Mouse (Mus musculus) limb, embryonic 11.5 days (tissue): ENCODE results near the gene Orm2. TPM values are rescaled to one million over a fixed set of nuclear protein-coding genes. Genes with fewer than 3 reads are reported as not detected.

Source experiments
- ATAC-seq: fragments of 200-750 bp; cut with Nextera tagmentation; 2 replicates; pipeline ENCODE4 v1.8.0; 2017; ENCODE audit warnings: low read depth; ENCODE audit not compliant: insufficient number of reproducible peaks, low FRiP score, low TSS enrichment
- DNase-seq: peaks from one replicate; pipeline ENCODE4 v3.0.0-alpha.2; 2015; ENCODE audit warnings: low spot score
- H3K27ac ChIP-seq: fragments of 300-500 bp; sonication (generic); replicated peaks from 2 replicates; pipeline ENCODE4 v1.5.1; 2014; ENCODE audit warnings: low read depth, mild to moderate bottlenecking, low read length
- H3K27me3 ChIP-seq: fragments of 300-500 bp; sonication (generic); 2 replicates; pipeline ENCODE4 v1.6.1; 2014; ENCODE audit warnings: mild to moderate bottlenecking, low read length, mixed read lengths; ENCODE audit not compliant: control insufficient read depth, insufficient read depth
- H3K36me3 ChIP-seq: fragments of 300-500 bp; sonication (generic); 2 replicates; pipeline ENCODE4 v1.6.1; 2014; ENCODE audit warnings: mild to moderate bottlenecking, low read length, moderate library complexity, mixed read lengths; ENCODE audit not compliant: control insufficient read depth, insufficient read depth
- H3K4me1 ChIP-seq: fragments of 300-500 bp; sonication (generic); 2 replicates; pipeline ENCODE4 v1.6.1; 2014; ENCODE audit warnings: low read length, mixed read lengths; ENCODE audit not compliant: control insufficient read depth, insufficient read depth
- H3K4me2 ChIP-seq: fragments of 300-500 bp; sonication (generic); 2 replicates; pipeline ENCODE4 v1.6.1; 2014; ENCODE audit warnings: low read depth, mild to moderate bottlenecking, moderate library complexity; ENCODE audit not compliant: severe bottlenecking
- H3K4me3 ChIP-seq: fragments of 300-500 bp; sonication (generic); 2 replicates; pipeline ENCODE4 v1.5.1; 2014; ENCODE audit warnings: low read depth, low read length
- H3K9ac ChIP-seq: fragments of 300-500 bp; sonication (generic); 2 replicates; pipeline ENCODE4 v1.6.1; 2014; ENCODE audit warnings: mild to moderate bottlenecking, low read length
- H3K9me3 ChIP-seq: fragments of 300-500 bp; sonication (generic); 2 replicates; pipeline ENCODE4 v1.6.1; 2016; ENCODE audit warnings: low read length; ENCODE audit not compliant: control insufficient read depth
- WGBS: fragments of 180-500 bp; shearing (Covaris S2); extraction: QIAGEN DNeasy Blood & Tissue Kit; methylation state at CpG from one replicate; pipeline ENCODE4 v1.1.7; 2014; 5-methylcytosine and 5-hydroxymethylcytosine counted together
- polyA plus RNA-seq: library from polyadenylated mRNA; unstranded; fragments of >200 nt; fragmentation: Nextera tagmentation; extraction: Ambion mirVana; gene quantifications from 2 replicates; pipeline ENCODE4 v1.2.1, GENCODE M21; 2014

The Orm2 gene
- polyA plus RNA-seq, 1 experiment from 2014 or later, result not detected

GRCm38 (mm10) chr4:63404205-63404604 is 42.0 kb downstream of the Orm2 start:
- no peaks in the 10 kb centered on the region for H3K9me3 ChIP-seq
- H3K9ac ChIP-seq, result peak overlapping the region; percentile 12; the same call in 1 of the 2 replicates
- no peaks in the 10 kb centered on the region for H3K36me3 ChIP-seq
- peaks cover 32% of the 10 kb centered on the region for H3K4me1 ChIP-seq
- WGBS, result 75% methylated on average over 7 of the region's 7 CpGs
- no peak overlapping the region for H3K4me2 ChIP-seq
- ATAC-seq (no peak), DNase-seq (no peak)
- H3K4me3 ChIP-seq, result no peak overlapping the region
- H3K27me3 ChIP-seq, result no peaks in the 10 kb centered on the region
- no peak overlapping the region; the same call in 1 of the 2 replicates for H3K27ac ChIP-seq

GRCm38 (mm10) chr4:63405051-63405450 is 42.8 kb downstream of the Orm2 start:
- no peak for ATAC-seq
- H3K9ac ChIP-seq, result no peak overlapping the region

GRCm38 (mm10) chr4:63405683-63406082 is 43.4 kb downstream of the Orm2 start:
- ATAC-seq, result no peak
- no peak overlapping the region for H3K9ac ChIP-seq
- no peak overlapping the region for H3K4me2 ChIP-seq
- H3K4me1 ChIP-seq, result peaks cover 31% of the 10 kb centered on the region
- no peaks in the 10 kb centered on the region for H3K36me3 ChIP-seq
- no peaks in the 10 kb centered on the region for H3K27me3 ChIP-seq
- H3K4me3 ChIP-seq, result no peak overlapping the region
- 58% methylated on average over 4 of the region's 4 CpGs for WGBS
- DNase-seq, result no peak
- H3K9me3 ChIP-seq, result no peaks in the 10 kb centered on the region
- no peak overlapping the region for H3K27ac ChIP-seq

More at GRCm38 (mm10) chr4:63405051-63405450, 42.8 kb downstream of the Orm2 start:
- Histone ChIP-seq H3K4me3 (no peak overlapping the region), H3K27ac (no peak overlapping the region), H3K27me3 (no peaks in the 10 kb centered on the region), H3K36me3 (no peaks in the 10 kb centered on the region), H3K4me2 (no peak overlapping the region), H3K9me3 (no peaks in the 10 kb centered on the region), H3K4me1 (peaks cover 31% of the 10 kb centered on the region)
- DNase-seq, result peak; percentile 28
- 31% methylated on average over 7 of the region's 7 CpGs for WGBS

GRCm38 (mm10) chr4:63408247-63408646 is 46.0 kb downstream of the Orm2 start:
- ATAC-seq (no peak), DNase-seq (no peak)
- no peak overlapping the region for H3K27ac ChIP-seq
- H3K4me3 ChIP-seq, result no peak overlapping the region
- H3K4me1 ChIP-seq, result peaks cover 24% of the 10 kb centered on the region
- no peaks in the 10 kb centered on the region for H3K27me3 ChIP-seq
- no peaks in the 10 kb centered on the region for H3K9me3 ChIP-seq
- H3K9ac ChIP-seq, result no peak overlapping the region
- no peak overlapping the region for H3K4me2 ChIP-seq
- no peaks in the 10 kb centered on the region for H3K36me3 ChIP-seq
- 70% methylated on average over 7 of the region's 7 CpGs for WGBS

- peak; percentile 80 for DNase-seq
- no peaks in the 10 kb centered on the region for H3K27me3 ChIP-seq
These were observed 46.4 kb downstream of the Orm2 start for GRCm38 (mm10) chr4:63408649-63409048.

GRCm38 (mm10) chr4:63409317-63409907 is 47.2 kb downstream of the Orm2 start:
- ATAC-seq (no peak), DNase-seq (peak; percentile 53)
- no peak overlapping the region; the same call in 1 of the 2 replicates for H3K27ac ChIP-seq
- peak overlapping the region; percentile 56 for H3K4me3 ChIP-seq
- H3K4me1 ChIP-seq, result peaks cover 12% of the 10 kb centered on the region
- peak overlapping the region; percentile 90 for H3K4me2 ChIP-seq
- H3K9ac ChIP-seq, result peak overlapping the region; percentile 43
- H3K9me3 ChIP-seq, result no peaks in the 10 kb centered on the region
- no peaks in the 10 kb centered on the region for H3K27me3 ChIP-seq
- H3K36me3 ChIP-seq, result no peaks in the 10 kb centered on the region
- WGBS, result 4% methylated on average over 18 of the region's 18 CpGs

More at GRCm38 (mm10) chr4:63408649-63409048, 46.4 kb downstream of the Orm2 start:
- WGBS, result 10% methylated on average over 8 of the region's 8 CpGs
- Histone ChIP-seq H3K4me3 (no peak overlapping the region), H3K27ac (no peak overlapping the region), H3K36me3 (no peaks in the 10 kb centered on the region), H3K9ac (no peak overlapping the region), H3K4me2 (peak overlapping the region; percentile 90; the same call in 1 of the 2 replicates), H3K9me3 (no peaks in the 10 kb centered on the region), H3K4me1 (peaks cover 20% of the 10 kb centered on the region)
- peak; percentile 55 for ATAC-seq

DNA sequence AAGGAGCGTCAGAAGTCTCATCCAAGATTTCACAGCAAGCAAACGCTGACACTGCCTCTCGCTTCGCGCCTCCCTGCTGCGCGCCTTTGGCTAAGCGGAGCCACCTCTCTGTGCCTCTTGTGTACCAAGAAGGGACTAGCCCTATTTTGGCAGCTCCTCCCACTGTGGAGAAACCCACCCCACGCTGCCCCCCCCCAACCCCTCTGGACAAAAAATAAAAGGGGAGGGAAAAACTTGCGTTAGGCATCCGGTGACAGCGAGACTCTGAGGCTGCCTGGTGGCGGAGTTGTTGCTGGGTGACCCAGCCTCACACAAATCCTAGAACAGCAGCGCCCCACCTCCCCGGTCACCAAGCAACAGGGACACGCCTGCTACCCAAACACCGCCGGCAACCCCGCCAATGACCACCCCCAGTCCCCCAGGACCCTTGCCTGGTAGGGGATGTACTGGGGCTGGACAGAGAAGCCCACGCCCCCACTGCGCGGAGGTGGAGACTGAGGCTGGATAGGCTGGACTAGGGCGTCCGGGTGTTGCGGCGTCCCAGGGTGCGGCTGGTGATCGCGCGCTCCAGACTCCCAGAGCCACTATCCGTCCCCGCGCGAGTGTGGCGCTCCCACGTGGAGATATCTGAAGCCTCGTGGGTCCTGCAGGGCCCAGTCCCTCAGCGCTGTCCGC is 47.8 kb downstream of the Orm2 start:
- Histone ChIP-seq H3K36me3 (no peaks in the 10 kb centered on the region), H3K27ac (peak overlapping the region; percentile 10; the same call in 1 of the 2 replicates), H3K9me3 (no peaks in the 10 kb centered on the region), H3K4me3 (peak overlapping the region; percentile 56), H3K4me1 (peaks cover 7% of the 10 kb centered on the region), H3K27me3 (no peaks in the 10 kb centered on the region), H3K9ac (peak overlapping the region; percentile 43), H3K4me2 (peak overlapping the region; percentile 90)
- DNase-seq (peak; percentile 81), ATAC-seq (peak; percentile 79)
- WGBS, result under 1% methylated on average over 39 of the region's 39 CpGs

GRCm38 (mm10) chr4:63410583-63410934 is 48.3 kb downstream of the Orm2 start:
- Histone ChIP-seq H3K4me3 (peak overlapping the region; percentile 56), H3K9ac (peak overlapping the region; percentile 43), H3K36me3 (no peaks in the 10 kb centered on the region), H3K4me1 (peaks cover 7% of the 10 kb centered on the region), H3K27ac (peak overlapping the region; percentile 10; the same call in 1 of the 2 replicates), H3K27me3 (no peaks in the 10 kb centered on the region), H3K4me2 (peak overlapping the region; percentile 90), H3K9me3 (no peaks in the 10 kb centered on the region)
- under 1% methylated on average over 19 of the region's 19 CpGs for WGBS
- ATAC-seq, result peak; percentile 84
- DNase-seq, result peak; percentile 97
